Mouse (Mus musculus): Measurements from ENCODE around the gene Pitpnc1. TPM values are rescaled to one million over a fixed set of nuclear protein-coding genes. Genes with fewer than 3 reads are reported as not detected.

Gene Pitpnc1
- polyA plus RNA-seq, 1 experiment, result 26.6 TPM

- no peak for DNase-seq (ENCODE audit: extremely low spot score in 1 of 2, low spot score in 1 of 2)
Measured at GRCm38 (mm10) chr11:107288186-107288563, 182.3 kb downstream of the Pitpnc1 start.

GRCm38 (mm10) chr11:107287215-107288185 is 183.0 kb downstream of the Pitpnc1 start:
- DNase-seq (ENCODE audit: extremely low spot score in 1 of 2, low spot score in 1 of 2), result no peak

DNA sequence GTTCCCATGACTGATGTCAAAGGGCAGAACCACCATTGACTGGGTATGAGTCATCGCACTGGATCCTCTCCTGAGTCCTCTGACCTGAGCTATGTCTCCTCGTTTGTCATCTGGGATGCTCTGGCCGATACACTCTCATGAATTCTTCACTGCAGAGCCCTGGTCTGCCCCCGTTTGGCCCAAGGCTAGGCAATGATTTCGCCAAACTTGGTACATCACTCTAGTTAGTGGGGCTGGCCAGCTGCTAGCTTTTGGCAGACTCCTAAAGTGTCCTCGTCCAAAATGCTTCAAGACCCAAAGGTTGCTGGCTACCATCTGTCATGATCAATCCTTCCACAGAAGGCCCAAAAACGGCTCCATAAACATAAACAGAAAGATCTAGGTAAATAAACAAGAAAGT is 184.8 kb downstream of the Pitpnc1 start:
- no peak for DNase-seq (ENCODE audit: extremely low spot score in 1 of 2, low spot score in 1 of 2)

GRCm38 (mm10) chr11:107283632-107284031 is 186.9 kb downstream of the Pitpnc1 start:
- DNase-seq (ENCODE audit: extremely low spot score in 1 of 2, low spot score in 1 of 2), result no peak

GRCm38 (mm10) chr11:107282481-107282880 is 188.0 kb downstream of the Pitpnc1 start:
- peak; percentile 21 to 55 for DNase-seq (ENCODE audit: extremely low spot score in 1 of 2, low spot score in 1 of 2)

DNA sequence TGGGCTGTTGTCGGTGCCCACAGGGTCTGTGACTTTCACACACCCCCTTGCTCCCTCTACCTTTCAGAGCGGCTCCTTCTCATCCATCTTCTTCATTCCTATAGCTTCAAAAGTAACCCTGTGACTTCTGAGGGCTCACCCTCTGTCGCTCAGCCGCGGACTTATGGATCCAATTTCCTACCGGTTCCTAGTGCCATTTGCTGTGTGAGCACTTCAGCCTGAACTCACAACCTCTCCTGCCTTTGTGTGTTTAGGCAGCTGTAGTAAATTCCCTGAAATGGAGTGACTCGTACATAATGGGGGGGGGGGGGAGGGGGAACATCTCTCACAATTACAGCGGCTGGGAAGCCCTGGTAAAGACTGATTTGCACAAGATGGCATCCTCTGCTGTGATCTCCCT is 191.2 kb downstream of the Pitpnc1 start:
- no peak for DNase-seq (ENCODE audit: extremely low spot score in 1 of 2, low spot score in 1 of 2)

GRCm38 (mm10) chr11:107276898-107277297 is 193.6 kb downstream of the Pitpnc1 start:
- DNase-seq (ENCODE audit: extremely low spot score in 1 of 2, low spot score in 1 of 2), result no peak

DNA sequence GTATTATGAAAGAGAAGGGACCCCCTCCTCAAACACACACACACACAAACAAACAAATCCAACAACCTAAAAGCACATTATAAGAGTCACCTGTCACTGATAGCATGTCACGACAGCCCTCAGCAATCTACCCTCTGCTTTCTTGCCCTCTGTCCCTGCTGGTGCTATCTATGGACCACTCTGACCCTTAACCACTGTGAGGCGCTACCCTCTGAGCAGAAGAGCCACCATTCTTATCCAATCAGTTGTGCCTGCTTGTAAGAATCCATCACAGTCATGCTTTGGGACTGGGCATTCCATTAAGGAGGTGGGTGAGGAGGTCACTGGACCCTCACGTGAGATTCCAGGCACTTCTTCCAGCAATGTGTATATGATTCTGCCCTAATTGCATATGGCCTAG is 194.2 kb downstream of the Pitpnc1 start:
- no peak for DNase-seq (ENCODE audit: extremely low spot score in 1 of 2, low spot score in 1 of 2)

GRCm38 (mm10) chr11:107275902-107276301 is 194.6 kb downstream of the Pitpnc1 start:
- peak in 1 of 2 experiments; percentile 60 for DNase-seq (ENCODE audit: extremely low spot score in 1 of 2, low spot score in 1 of 2)

DNA sequence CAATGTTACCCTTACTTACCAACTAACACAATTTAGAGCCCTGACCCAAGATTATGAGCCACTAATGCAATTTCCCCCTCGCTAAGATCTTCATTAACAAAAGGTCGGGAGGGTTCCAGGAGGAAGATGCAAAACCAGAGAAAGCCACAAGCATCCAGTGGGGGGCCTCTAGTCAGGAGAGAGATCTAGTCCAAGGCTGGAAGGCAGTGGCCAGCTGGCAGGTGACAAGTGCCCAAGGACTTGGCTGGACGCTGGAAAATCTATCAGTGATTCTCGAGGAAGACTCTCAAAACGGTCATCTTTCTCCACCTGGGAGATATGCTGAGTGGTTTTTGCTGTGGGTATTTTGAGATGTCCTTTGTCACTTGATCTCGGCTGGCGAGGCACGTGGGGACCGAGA is 196.3 kb downstream of the Pitpnc1 start:
- no peak for DNase-seq (ENCODE audit: extremely low spot score in 1 of 2, low spot score in 1 of 2)

DNA sequence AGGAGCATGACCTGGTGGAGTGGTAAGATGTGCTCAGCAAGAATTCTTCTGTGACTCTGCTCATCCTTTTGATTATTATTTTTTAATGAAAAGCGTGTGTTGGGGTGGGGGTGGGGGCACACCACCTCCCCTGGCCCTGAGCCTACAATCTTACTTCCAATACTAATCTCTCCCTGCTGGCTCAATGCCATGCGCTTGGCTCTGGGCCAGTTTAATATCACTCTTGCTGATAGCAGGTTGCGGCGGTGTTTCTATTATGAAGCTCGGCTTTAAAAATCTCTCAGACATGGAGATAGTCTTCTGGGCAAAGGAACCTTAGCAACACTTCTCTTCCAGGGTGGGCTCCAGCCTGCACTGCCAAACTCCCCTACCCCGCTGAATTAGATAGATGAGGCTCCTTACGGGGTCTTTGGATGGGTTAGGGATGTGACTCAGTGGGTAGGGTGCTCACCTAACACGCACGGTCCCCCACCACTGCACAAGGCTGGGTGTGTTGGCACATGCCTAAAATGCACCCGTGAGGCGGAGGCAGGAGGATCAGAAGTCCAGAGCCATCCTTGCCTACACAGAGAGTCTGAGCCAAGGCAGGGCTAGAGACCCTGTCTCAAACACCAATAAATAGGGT is 198.0 kb downstream of the Pitpnc1 start:
- no peak for DNase-seq (ENCODE audit: extremely low spot score in 1 of 2, low spot score in 1 of 2)

GRCm38 (mm10) chr11:107270564-107270963 is 199.9 kb downstream of the Pitpnc1 start:
- DNase-seq (ENCODE audit: extremely low spot score in 1 of 2, low spot score in 1 of 2), result no peak

GRCm38 (mm10) chr11:107267522-107267921 is 203.0 kb downstream of the Pitpnc1 start:
- DNase-seq (ENCODE audit: extremely low spot score in 1 of 2, low spot score in 1 of 2), result no peak

DNA sequence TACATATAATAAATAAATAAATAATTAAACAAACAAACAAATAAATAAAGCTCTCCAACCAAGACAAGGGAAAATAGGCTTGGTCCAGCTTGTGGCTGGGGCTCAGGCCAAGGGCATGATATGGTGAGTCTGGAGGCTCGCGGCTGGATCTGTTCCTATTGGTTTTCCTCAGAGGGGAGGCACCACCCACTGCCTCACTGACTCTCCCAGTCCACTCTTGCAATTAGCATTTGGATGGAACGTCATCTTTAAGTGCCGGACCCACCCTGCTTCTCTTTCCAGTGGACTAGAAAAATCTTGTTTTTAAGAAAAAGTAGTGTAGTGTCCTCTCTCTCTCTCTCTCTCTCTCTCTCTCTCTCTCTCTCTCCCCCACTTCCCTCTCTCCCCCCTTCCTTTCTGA is 204.6 kb downstream of the Pitpnc1 start:
- no peak for DNase-seq (ENCODE audit: extremely low spot score in 1 of 2, low spot score in 1 of 2)

GRCm38 (mm10) chr11:107264889-107265615 is 205.4 kb downstream of the Pitpnc1 start:
- no peak for DNase-seq (ENCODE audit: extremely low spot score in 1 of 2, low spot score in 1 of 2)

DNA sequence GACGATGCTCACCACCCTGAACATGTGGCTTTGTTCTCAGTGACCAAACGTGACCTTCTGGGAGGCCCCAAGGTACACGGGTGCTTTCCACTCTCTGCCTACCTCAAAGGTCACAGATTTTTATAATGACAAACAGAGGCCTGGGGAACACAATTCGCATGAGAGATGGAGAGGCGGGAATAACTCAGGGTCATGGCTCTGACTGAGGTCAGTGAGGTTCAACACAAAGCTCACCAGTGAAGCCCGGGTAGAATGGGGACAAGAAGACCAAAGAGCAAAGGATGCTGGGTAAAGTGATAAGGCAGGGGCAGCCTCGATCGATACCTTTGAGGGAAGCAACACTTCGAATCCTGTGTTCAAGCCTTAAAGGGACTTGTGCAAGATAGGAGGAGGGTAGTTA is 206.7 kb downstream of the Pitpnc1 start:
- DNase-seq (ENCODE audit: extremely low spot score in 1 of 2, low spot score in 1 of 2), result no peak

- no peak for DNase-seq (ENCODE audit: extremely low spot score in 1 of 2, low spot score in 1 of 2)
Measured at GRCm38 (mm10) chr11:107259428-107259827, 211.1 kb downstream of the Pitpnc1 start.

- no peak for DNase-seq (ENCODE audit: extremely low spot score in 1 of 2, low spot score in 1 of 2)
Measured at GRCm38 (mm10) chr11:107255185-107255584, 215.3 kb downstream of the Pitpnc1 start.

DNA sequence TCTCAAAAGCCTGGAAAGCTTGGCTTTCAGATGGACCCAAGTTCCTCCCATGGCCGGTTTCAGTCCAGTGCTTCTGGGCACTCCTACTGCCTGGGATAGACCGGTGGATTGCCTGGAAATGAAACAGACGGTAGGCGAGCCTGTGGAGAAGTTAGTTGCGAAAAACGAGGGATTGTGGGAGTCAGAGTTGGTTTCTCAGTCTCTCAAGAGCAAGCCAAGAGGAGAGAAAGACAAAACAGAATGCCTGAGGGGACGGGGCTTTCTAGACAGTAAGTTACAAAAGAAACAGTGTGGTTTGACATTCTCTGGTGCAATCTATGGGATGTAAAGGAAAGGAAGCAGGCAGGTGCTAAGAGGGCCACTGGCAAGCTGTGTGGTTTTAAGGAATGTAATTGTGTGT is 216.3 kb downstream of the Pitpnc1 start:
- DNase-seq (ENCODE audit: extremely low spot score in 1 of 2, low spot score in 1 of 2), result no peak

DNA sequence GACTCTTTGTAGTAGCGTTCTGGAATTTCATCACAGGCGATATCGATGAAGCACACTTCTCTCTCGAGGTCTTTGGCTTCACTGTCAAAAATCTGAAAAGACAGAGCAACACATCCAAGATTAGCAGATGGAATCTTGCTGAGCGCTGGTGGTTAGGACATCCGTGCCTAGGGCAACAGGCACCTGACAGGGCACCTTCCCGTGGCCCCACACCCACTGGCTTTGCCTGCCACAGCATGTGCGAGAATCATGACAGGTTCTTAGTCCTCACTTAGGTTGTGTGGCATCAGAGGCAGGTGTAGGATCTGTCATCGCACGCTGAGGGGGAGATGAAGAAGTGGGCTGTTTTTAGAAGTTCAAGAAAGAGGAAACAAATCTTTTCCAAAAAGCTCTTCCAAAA is 218.5 kb downstream of the Pitpnc1 start:
- DNase-seq (ENCODE audit: extremely low spot score in 1 of 2, low spot score in 1 of 2), result no peak

DNA sequence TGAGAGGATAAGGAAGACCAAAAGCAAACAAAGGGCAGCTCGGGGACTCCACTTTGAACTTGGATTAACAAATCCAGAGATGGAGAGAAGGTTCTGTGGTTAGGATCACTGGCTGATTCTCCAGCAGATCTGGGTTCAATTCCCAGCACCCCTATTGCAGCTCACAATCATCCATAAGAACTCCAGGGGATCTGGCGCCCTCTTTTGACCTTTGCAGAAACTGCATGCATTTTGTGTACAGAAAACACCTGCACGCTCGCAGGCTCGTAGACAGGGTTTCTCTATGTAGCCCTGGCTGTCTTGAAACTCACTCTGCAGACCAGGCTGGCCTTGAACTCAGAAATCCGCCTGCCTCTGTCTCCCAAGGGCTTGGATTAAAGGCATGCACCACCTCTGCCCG is 219.0 kb downstream of the Pitpnc1 start:
- no peak for DNase-seq (ENCODE audit: extremely low spot score in 1 of 2, low spot score in 1 of 2)
